Mouse (Mus musculus): Measurements from ENCODE around the gene Ndufc1. TPM values are rescaled to one million over a fixed set of nuclear protein-coding genes. Genes with fewer than 3 reads are reported as not detected.
"Not testable (repeated sequence)": the region's sequence is repeated elsewhere in the genome, so short reads cannot be mapped to it uniquely, and the experiment has no call there.

The Ndufc1 gene
- polyA plus RNA-seq, 1 experiment from 2014 or later = 1,832 TPM

DNA sequence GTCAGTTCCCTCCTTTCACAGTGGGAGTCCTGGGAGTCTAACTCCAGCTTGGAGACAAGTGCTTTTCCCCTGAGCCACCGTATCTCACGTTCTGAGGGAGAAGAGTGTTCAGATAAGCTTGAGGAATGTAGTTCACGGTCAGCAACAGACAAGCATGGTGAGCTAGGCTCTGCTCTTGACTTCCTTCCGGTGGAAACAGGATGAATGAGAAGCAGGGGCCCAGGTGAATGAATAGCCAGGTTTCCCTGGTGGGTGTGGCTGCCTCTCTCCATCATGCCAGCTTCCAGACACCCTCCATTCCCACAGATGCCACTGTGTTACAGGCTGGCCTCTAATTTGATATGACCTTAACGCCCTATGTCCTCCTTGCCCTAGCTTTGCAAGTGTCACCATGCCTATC lies 51.7 kb downstream of the Ndufc1 start:
- 8% methylated on average over 5 of the region's 5 CpGs for WGBS
- H3K4me3 ChIP-seq (ENCODE audit: control insufficient read depth in 1 of 2, insufficient read depth in 1 of 2, low read depth in 1 of 2, low read length in 2 of 2) = no peak overlapping the region
- H3K9ac ChIP-seq (ENCODE audit: low read length) = no peak overlapping the region
- H3K9me3 ChIP-seq (ENCODE audit: control insufficient read depth, low read length) = no peaks in the 10 kb centered on the region
- no peak overlapping the region; a peak in 1 of 4 replicates for H3K27ac ChIP-seq (replicated peaks in 1 of 2; ENCODE audit: control insufficient read depth in 1 of 2, insufficient read depth in 1 of 2, low read depth in 2 of 2, low read length in 2 of 2)
- H3K4me1 ChIP-seq (ENCODE audit: control insufficient read depth in 2 of 2, insufficient read depth in 2 of 2, low read length in 2 of 2) = peaks cover 4 to 6% of the 10 kb centered on the region in 2 experiments; a peak in 2 of 4 replicates
- ATAC-seq (ENCODE audit: insufficient number of reproducible peaks, insufficient read depth, low FRiP score, low read depth) = no peak
- no peaks in the 10 kb centered on the region for H3K27me3 ChIP-seq (ENCODE audit: control insufficient read depth, insufficient read depth, low read length)
- 0 out of 2 replicates have a peak overlapping the region, but pooled peaks have one; percentile 2 for H3K4me2 ChIP-seq (ENCODE audit: low read length)
- H3K36me3 ChIP-seq (ENCODE audit: control insufficient read depth, insufficient read depth, low read length) = no peaks in the 10 kb centered on the region

DNA sequence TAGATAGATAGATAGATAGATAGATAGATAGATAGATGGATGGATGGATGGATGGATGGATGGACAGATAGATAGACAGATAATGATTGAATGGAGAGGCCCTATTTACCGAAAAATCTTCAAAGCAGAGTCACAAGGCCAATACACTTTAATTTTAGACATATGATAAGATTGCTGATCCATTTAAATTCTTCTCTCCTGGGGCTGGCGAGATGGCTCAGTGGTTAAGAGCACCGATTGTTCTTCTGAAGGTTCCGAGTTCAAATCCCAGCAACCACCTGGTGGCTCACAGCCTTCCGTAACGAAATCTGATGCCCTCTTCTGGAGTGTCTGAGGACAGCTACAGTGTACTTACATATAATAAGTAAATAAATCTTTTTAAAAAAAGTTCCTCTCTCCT lies 53.8 kb downstream of the Ndufc1 start:
- not testable (repeated sequence) for H3K27me3 ChIP-seq (ENCODE audit: control insufficient read depth, insufficient read depth, low read length); ATAC-seq (ENCODE audit: insufficient number of reproducible peaks, insufficient read depth, low FRiP score, low read depth); H3K36me3 ChIP-seq (ENCODE audit: control insufficient read depth, insufficient read depth, low read length); H3K9ac ChIP-seq (ENCODE audit: low read length); H3K4me2 ChIP-seq (ENCODE audit: low read length); H3K9me3 ChIP-seq (ENCODE audit: control insufficient read depth, low read length); H3K27ac ChIP-seq (replicated peaks in 1 of 2; ENCODE audit: control insufficient read depth in 1 of 2, insufficient read depth in 1 of 2, low read depth in 2 of 2, low read length in 2 of 2); H3K4me1 ChIP-seq (ENCODE audit: control insufficient read depth in 2 of 2, insufficient read depth in 2 of 2, low read length in 2 of 2); H3K4me3 ChIP-seq (ENCODE audit: control insufficient read depth in 1 of 2, insufficient read depth in 1 of 2, low read depth in 1 of 2, low read length in 2 of 2)
- WGBS = 88% methylated on average over 6 of the region's 6 CpGs

Other genes with a start within 250 kb of the Ndufc1 start
- 11.0 and 12.0 TPM in 2 replicates for gene Noct, start 184.5 kb downstream of the Ndufc1 start, polyA plus RNA-seq (2014; fragmentation: Nextera tagmentation; extraction: Ambion mirVana)
- gene Elf2, start 68.3 kb downstream of the Ndufc1 start, polyA plus RNA-seq (2014; fragmentation: Nextera tagmentation; extraction: Ambion mirVana) = 60.7 and 62.8 TPM in 2 replicates
- 7.7 and 8.6 TPM in 2 replicates for gene Mgarp, start 12.2 kb downstream of the Ndufc1 start, polyA plus RNA-seq (2014; fragmentation: Nextera tagmentation; extraction: Ambion mirVana)
- gene Naa15, start 6.2 kb upstream of the Ndufc1 start, polyA plus RNA-seq (2014; fragmentation: Nextera tagmentation; extraction: Ambion mirVana) = 28.9 and 30.7 TPM in 2 replicates
- 12.9 and 14.1 TPM in 2 replicates for gene Rab33b, start 74.9 kb upstream of the Ndufc1 start, polyA plus RNA-seq (2014; fragmentation: Nextera tagmentation; extraction: Ambion mirVana)
- 6.3 and 6.6 TPM in 2 replicates for gene Setd7, start 151.9 kb upstream of the Ndufc1 start, polyA plus RNA-seq (2014; fragmentation: Nextera tagmentation; extraction: Ambion mirVana)

Measured in heart, embryonic 14.5 days (tissue).